Mouse (Mus musculus): Measurements from ENCODE around the gene Wfdc15b. TPM values are rescaled to one million over a fixed set of nuclear protein-coding genes. Genes with fewer than 3 reads are reported as not detected.
"Not testable (repeated sequence)": the region's sequence is repeated elsewhere in the genome, so short reads cannot be mapped to it uniquely, and the experiment has no call there.

Wfdc15b gene
- 0.16 TPM in 1 of 2 replicates, not detected in the other for polyA plus RNA-seq (2012; rRNA removed)

DNA sequence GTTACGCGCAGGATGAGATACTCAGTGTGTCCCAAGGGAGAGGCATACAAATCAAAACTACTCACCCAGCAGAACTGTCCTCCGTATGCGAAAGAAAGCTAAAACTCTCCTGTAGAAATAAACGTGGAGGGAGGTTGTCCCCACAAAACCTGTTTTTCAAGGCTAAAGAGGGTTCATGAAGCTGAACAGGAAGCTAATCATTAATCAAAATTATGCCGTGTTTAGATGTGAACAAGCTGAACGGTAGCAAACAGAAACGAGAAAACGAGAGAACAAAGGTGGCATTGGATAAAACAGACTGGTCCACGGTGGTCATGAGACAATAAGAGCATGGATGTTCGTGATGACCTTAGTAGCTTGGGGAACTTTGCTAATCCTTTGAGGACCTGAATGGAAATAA, at the start of gene Wfdc15b:
Wfdc15b (minus strand) TSS at position 139 of the 400 bp plus-strand sequence.
- no peaks in the 10 kb centered on the region for H3K36me3 ChIP-seq (ENCODE audit: control insufficient read depth, insufficient read depth, low read length)
- no peaks in the 10 kb centered on the region for H3K27me3 ChIP-seq (ENCODE audit: control insufficient read depth, insufficient read depth, low read length)
- no peak for DNase-seq (ENCODE audit: low read depth in 1 of 2, low spot score in 2 of 2)
- no peak for TF ChIP-seq CTCF (IDR thresholded peaks at IDR 0.05; ENCODE audit: extremely low read depth, insufficient read depth, insufficient read length, insufficient replicate concordance)
- TF ChIP-seq POLR2A (IDR thresholded peaks at IDR 0.05; ENCODE audit: low read depth, low read length): no peak
- H3K4me3 ChIP-seq (ENCODE audit: extremely low read depth, insufficient read depth, insufficient read length): no peak within 1 kb of the TSS
- H3K27ac ChIP-seq (ENCODE audit: insufficient read depth, low read length): no peak within 1 kb of the TSS
- no peaks in the 10 kb centered on the region for H3K4me1 ChIP-seq (ENCODE audit: control insufficient read depth, insufficient read depth, insufficient read length)
- 63% methylated on average over 11 of the region's 11 CpGs for WGBS

- 85% methylated on average over 1 of the region's 1 CpGs for WGBS
- DNase-seq (ENCODE audit: low read depth in 1 of 2, low spot score in 2 of 2); H3K4me3 ChIP-seq (ENCODE audit: extremely low read depth, insufficient read depth, insufficient read length); H3K36me3 ChIP-seq (ENCODE audit: control insufficient read depth, insufficient read depth, low read length); H3K27ac ChIP-seq (ENCODE audit: insufficient read depth, low read length); H3K4me1 ChIP-seq (ENCODE audit: control insufficient read depth, insufficient read depth, insufficient read length); H3K27me3 ChIP-seq (ENCODE audit: control insufficient read depth, insufficient read depth, low read length): not testable (repeated sequence)
Observed at GRCm38 (mm10) chr2:164256540-164256939, 35.1 kb upstream of the Wfdc15b start, which contains the start of gene Svs3b. TSS of gene Svs3b (minus strand) at chr2:164256640.

- no peak for TF ChIP-seq POLR2A (IDR thresholded peaks at IDR 0.05; ENCODE audit: low read depth, low read length)
- TF ChIP-seq CTCF (IDR thresholded peaks at IDR 0.05; ENCODE audit: extremely low read depth, insufficient read depth, insufficient read length, insufficient replicate concordance): no peak
Observed at GRCm38 (mm10) chr2:164238366-164238765, 16.9 kb upstream of the Wfdc15b start, which contains the start of gene Svs2. TSS of gene Svs2 (minus strand) at chr2:164238466.

GRCm38 (mm10) chr2:164232671-164233070, 11.2 kb upstream of the Wfdc15b start:
- 82% methylated on average over 8 of the region's 8 CpGs for WGBS
- no peak overlapping the region for H3K27ac ChIP-seq (ENCODE audit: insufficient read depth, low read length)
- DNase-seq (ENCODE audit: low read depth in 1 of 2, low spot score in 2 of 2): no peak
- no peak overlapping the region for H3K4me3 ChIP-seq (ENCODE audit: extremely low read depth, insufficient read depth, insufficient read length)
- no peaks in the 10 kb centered on the region for H3K36me3 ChIP-seq (ENCODE audit: control insufficient read depth, insufficient read depth, low read length)
- H3K27me3 ChIP-seq (ENCODE audit: control insufficient read depth, insufficient read depth, low read length): no peaks in the 10 kb centered on the region
- H3K4me1 ChIP-seq (ENCODE audit: control insufficient read depth, insufficient read depth, insufficient read length): no peaks in the 10 kb centered on the region
- no peak for TF ChIP-seq CTCF (IDR thresholded peaks at IDR 0.05; ENCODE audit: extremely low read depth, insufficient read depth, insufficient read length, insufficient replicate concordance)
- TF ChIP-seq POLR2A (IDR thresholded peaks at IDR 0.05; ENCODE audit: low read depth, low read length): no peak

More at GRCm38 (mm10) chr2:164238366-164238765, 16.9 kb upstream of the Wfdc15b start, which contains the start of gene Svs2:
- Histone ChIP-seq H3K4me3 (ENCODE audit: extremely low read depth, insufficient read depth, insufficient read length) (no peak within 1 kb of the TSS), H3K36me3 (ENCODE audit: control insufficient read depth, insufficient read depth, low read length) (no peaks in the 10 kb centered on the region), H3K27ac (ENCODE audit: insufficient read depth, low read length) (no peak within 1 kb of the TSS), H3K4me1 (ENCODE audit: control insufficient read depth, insufficient read depth, insufficient read length) (no peaks in the 10 kb centered on the region), H3K27me3 (ENCODE audit: control insufficient read depth, insufficient read depth, low read length) (no peaks in the 10 kb centered on the region)
- no peak for DNase-seq (ENCODE audit: low read depth in 1 of 2, low spot score in 2 of 2)
- WGBS: 73% methylated on average over 3 of the region's 3 CpGs

DNA sequence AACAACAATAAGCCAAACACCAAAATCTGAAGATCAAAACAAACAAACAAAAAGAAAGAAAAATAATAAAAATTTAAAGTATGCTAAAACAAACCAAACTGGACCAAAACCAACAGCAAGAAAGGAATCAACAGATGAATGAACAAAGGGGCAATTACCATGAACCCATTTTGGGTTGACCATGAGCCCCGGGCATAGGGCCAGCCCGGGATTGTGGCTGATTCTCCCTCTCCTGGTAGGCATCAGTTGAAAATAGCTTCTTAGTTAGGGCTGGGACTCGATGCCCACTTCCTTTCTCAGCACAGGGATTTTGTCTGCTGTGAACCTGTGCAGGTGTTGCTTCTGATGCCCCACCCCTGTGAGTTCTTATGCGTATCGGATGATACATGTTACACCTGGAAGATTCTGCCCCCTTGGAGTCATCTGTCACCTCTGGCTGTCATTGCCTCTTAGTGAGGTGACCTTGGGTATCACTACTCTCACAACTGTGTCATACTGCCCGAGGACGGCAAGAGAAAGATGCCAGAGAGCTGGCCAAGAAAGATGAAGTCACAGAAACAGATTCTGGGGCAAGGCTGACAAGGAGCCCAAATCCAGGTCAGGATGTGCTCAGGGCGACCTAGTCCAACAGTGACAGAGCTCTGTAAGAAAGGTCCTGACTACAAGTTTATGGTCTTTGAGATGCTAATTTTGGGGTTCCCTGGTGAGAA, 7.1 kb upstream of the Wfdc15b start:
- Histone ChIP-seq H3K27me3 (ENCODE audit: control insufficient read depth, insufficient read depth, low read length) (no peaks in the 10 kb centered on the region), H3K4me1 (ENCODE audit: control insufficient read depth, insufficient read depth, insufficient read length) (no peaks in the 10 kb centered on the region), H3K27ac (ENCODE audit: insufficient read depth, low read length) (no peak overlapping the region), H3K4me3 (ENCODE audit: extremely low read depth, insufficient read depth, insufficient read length) (no peak overlapping the region), H3K36me3 (ENCODE audit: control insufficient read depth, insufficient read depth, low read length) (no peaks in the 10 kb centered on the region)
- 80% methylated on average over 8 of the region's 8 CpGs for WGBS
- TF ChIP-seq POLR2A (IDR thresholded peaks at IDR 0.05; ENCODE audit: low read depth, low read length) (no peak), CTCF (IDR thresholded peaks at IDR 0.05; ENCODE audit: extremely low read depth, insufficient read depth, insufficient read length, insufficient replicate concordance) (no peak)
- no peak for DNase-seq (ENCODE audit: low read depth in 1 of 2, low spot score in 2 of 2)

DNA sequence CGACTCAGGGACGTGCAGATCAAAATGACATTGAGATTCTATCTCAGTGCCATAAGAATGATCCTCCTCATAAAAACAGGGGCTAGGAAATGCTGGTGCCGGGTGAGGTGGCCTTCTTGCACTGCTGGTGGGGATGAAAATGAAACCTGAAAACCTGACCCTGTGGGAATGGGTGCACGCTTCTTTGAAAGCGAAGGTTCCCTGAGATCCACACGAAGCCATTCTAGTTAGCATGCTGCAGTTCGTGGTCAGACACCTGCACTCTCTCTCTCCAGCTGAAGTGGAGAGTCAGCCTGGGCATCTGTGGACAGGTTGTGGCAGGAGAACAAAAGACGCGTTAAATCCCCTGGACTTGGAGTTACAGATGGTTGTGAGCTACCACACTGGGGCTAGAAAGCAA, 2.2 kb downstream of the Wfdc15b start:
- 71% methylated on average over 9 of the region's 9 CpGs for WGBS
- DNase-seq (ENCODE audit: low read depth in 1 of 2, low spot score in 2 of 2): no peak
- Histone ChIP-seq H3K4me3 (ENCODE audit: extremely low read depth, insufficient read depth, insufficient read length) (no peak overlapping the region), H3K27me3 (ENCODE audit: control insufficient read depth, insufficient read depth, low read length) (no peaks in the 10 kb centered on the region), H3K27ac (ENCODE audit: insufficient read depth, low read length) (no peak overlapping the region), H3K4me1 (ENCODE audit: control insufficient read depth, insufficient read depth, insufficient read length) (no peaks in the 10 kb centered on the region), H3K36me3 (ENCODE audit: control insufficient read depth, insufficient read depth, low read length) (no peaks in the 10 kb centered on the region)
- TF ChIP-seq CTCF (IDR thresholded peaks at IDR 0.05; ENCODE audit: extremely low read depth, insufficient read depth, insufficient read length, insufficient replicate concordance) (no peak), POLR2A (IDR thresholded peaks at IDR 0.05; ENCODE audit: low read depth, low read length) (no peak)

DNA sequence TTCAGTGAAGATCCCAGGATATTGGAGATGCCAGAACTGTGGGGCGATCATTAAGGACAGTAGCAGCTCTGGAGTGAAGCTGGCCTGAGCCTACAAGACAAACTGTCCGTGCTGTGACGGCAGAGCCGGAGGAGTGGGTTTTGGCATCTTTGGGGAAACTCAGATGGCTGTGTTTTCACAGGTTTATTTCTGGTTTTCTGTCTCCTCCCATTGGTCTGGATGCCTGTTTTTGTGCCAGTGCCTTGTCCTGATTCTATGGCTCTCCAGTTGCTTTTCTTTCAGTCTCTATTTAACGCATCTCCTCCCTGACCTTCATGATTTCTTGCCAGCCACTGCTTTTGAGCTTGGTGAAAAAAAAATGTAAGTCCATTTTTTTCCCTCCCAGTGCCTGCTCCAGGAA, 8.7 kb downstream of the Wfdc15b start:
- Histone ChIP-seq H3K27me3 (ENCODE audit: control insufficient read depth, insufficient read depth, low read length) (no peaks in the 10 kb centered on the region), H3K4me1 (ENCODE audit: control insufficient read depth, insufficient read depth, insufficient read length) (no peaks in the 10 kb centered on the region), H3K36me3 (ENCODE audit: control insufficient read depth, insufficient read depth, low read length) (no peaks in the 10 kb centered on the region), H3K4me3 (ENCODE audit: extremely low read depth, insufficient read depth, insufficient read length) (no peak overlapping the region), H3K27ac (ENCODE audit: insufficient read depth, low read length) (no peak overlapping the region)
- 94% methylated on average over 5 of the region's 5 CpGs for WGBS
- no peak for DNase-seq (ENCODE audit: low read depth in 1 of 2, low spot score in 2 of 2)
- TF ChIP-seq POLR2A (IDR thresholded peaks at IDR 0.05; ENCODE audit: low read depth, low read length) (no peak), CTCF (IDR thresholded peaks at IDR 0.05; ENCODE audit: extremely low read depth, insufficient read depth, insufficient read length, insufficient replicate concordance) (no peak)

All from spleen, adult 2 months (tissue).